ENCODE assay signal across 29 mouse cellular contexts in genomic region chr11:24132853-24133252, GRCm38 (mm10). TPM values are rescaled to one million over a fixed set of nuclear protein-coding genes. Genes with fewer than 3 reads are reported as not detected.
DNase-seq lines count a peak whose midpoint lies in the region; ATAC-seq and TF ChIP-seq lines count a peak whose summit lies in the region.
"Had no signal": no experiment of that assay in that cellular context is flagged by ENCODE, and none has a peak within 500 bp of the region (broad histone marks: within the 10 kb centered on the region; RNA-seq: fewer than 3 reads in every experiment).

No protein-coding gene starts in this region.

- no peaks in the 10 kb centered on the region for H3K9me3 ChIP-seq in liver, embryonic 11.5 days (ENCODE audit: control insufficient read depth, low read length)
- no peaks in the 10 kb centered on the region for H3K9me3 ChIP-seq in liver, embryonic 14.5 days (ENCODE audit: control insufficient read depth, low read length)
- no peaks in the 10 kb centered on the region for H3K9me3 ChIP-seq in liver, embryonic 16.5 days (replicated peaks; ENCODE audit: control insufficient read depth, low read length)
- H3K9me3 ChIP-seq: embryonic facial prominence, embryonic 13.5 days; embryonic facial prominence, embryonic 15.5 days; forebrain, embryonic 10.5 days; forebrain, embryonic 12.5 days; G1E had no signal

- no peak for TF ChIP-seq CTCF in spleen, adult 2 months (IDR thresholded peaks at IDR 0.05; ENCODE audit: extremely low read depth, insufficient read depth, insufficient read length, insufficient replicate concordance)
- TF ChIP-seq CTCF in liver, embryonic 14.5 days (IDR thresholded peaks at IDR 0.05; ENCODE audit: low read depth): no peak

- H3K9ac ChIP-seq in liver, embryonic 11.5 days (ENCODE audit: low read depth, low read length): no peak overlapping the region
- H3K9ac ChIP-seq in liver, embryonic 14.5 days (replicated peaks): no peak overlapping the region
- H3K9ac ChIP-seq in liver, embryonic 16.5 days (ENCODE audit: low read depth, low read length): no peak overlapping the region
- H3K9ac ChIP-seq: embryonic facial prominence, embryonic 13.5 days; embryonic facial prominence, embryonic 15.5 days; forebrain, embryonic 12.5 days had no signal

- no peak for TF ChIP-seq EP300 in liver, embryonic 14.5 days (IDR thresholded peaks at IDR 0.05; ENCODE audit: low read depth)

- H3K4me3 ChIP-seq in liver, embryonic 11.5 days (ENCODE audit: low read depth, low read length): no peak overlapping the region
- H3K4me3 ChIP-seq in spleen, adult 2 months (ENCODE audit: extremely low read depth, insufficient read depth, insufficient read length): no peak overlapping the region
- H3K4me3 ChIP-seq in liver, embryonic 14.5 days (ENCODE audit: insufficient read depth in 1 of 2, low read depth in 2 of 2, low read length in 2 of 2): no peak overlapping the region
- no peak overlapping the region for H3K4me3 ChIP-seq in liver, embryonic 16.5 days (ENCODE audit: low read depth, low read length)
- H3K4me3 ChIP-seq: embryonic facial prominence, embryonic 13.5 days; embryonic facial prominence, embryonic 15.5 days; erythroblast, embryonic 14.5 days; forebrain, embryonic 10.5 days; forebrain, embryonic 12.5 days had no signal

- WGBS in liver, embryonic 11.5 days: 75% methylated on average over 2 of the region's 2 CpGs
- WGBS in spleen, adult 2 months: 72% methylated on average over 2 of the region's 2 CpGs
- WGBS in liver, embryonic 14.5 days (ENCODE audit: insufficient replicate concordance): 71% methylated on average over 2 of the region's 2 CpGs
- WGBS in liver, embryonic 16.5 days (ENCODE audit: insufficient replicate concordance): 70% methylated on average over 2 of the region's 2 CpGs

- no peaks in the 10 kb centered on the region for H3K27me3 ChIP-seq in liver, embryonic 11.5 days (replicated peaks; ENCODE audit: control insufficient read depth, insufficient read depth, low read length)
- H3K27me3 ChIP-seq in spleen, adult 2 months (ENCODE audit: control insufficient read depth, insufficient read depth, low read length): no peaks in the 10 kb centered on the region
- no peaks in the 10 kb centered on the region for H3K27me3 ChIP-seq in liver, embryonic 14.5 days (ENCODE audit: control insufficient read depth, insufficient read depth, low read length)
- H3K27me3 ChIP-seq in liver, embryonic 16.5 days (ENCODE audit: control insufficient read depth, insufficient read depth, low read depth, low read length): no peaks in the 10 kb centered on the region
- H3K27me3 ChIP-seq: CH12.LX; embryonic facial prominence, embryonic 13.5 days; embryonic facial prominence, embryonic 15.5 days; forebrain, embryonic 12.5 days had no signal

- ATAC-seq in liver, embryonic 11.5 days (replicated peaks; ENCODE audit: low FRiP score): no peak
- no peak for ATAC-seq in liver, embryonic 14.5 days (ENCODE audit: insufficient read depth)
- no peak for ATAC-seq in liver, embryonic 16.5 days (ENCODE audit: low read depth)
- ATAC-seq: CD4-positive, CD25-positive, alpha-beta regulatory T cell, adult 4 months; forebrain, embryonic 14.5 days had no signal

- no peak for DNase-seq in liver, embryonic 11.5 days (ENCODE audit: low spot score)
- no peak for DNase-seq in liver
- no peak for DNase-seq in spleen, adult 2 months (ENCODE audit: low read depth in 1 of 2, low spot score in 2 of 2)
- DNase-seq in spleen, postnatal 10 days (ENCODE audit: low spot score in 2 of 2): no peak
- DNase-seq in liver, embryonic 14.5 days (ENCODE audit: low read depth in 3 of 3, low spot score in 3 of 3): no peak
- no peak for DNase-seq in cerebellum, postnatal 4 days (ENCODE audit: low spot score in 2 of 2)
- DNase-seq in kidney, adult 11 months: no peak
- DNase-seq: adrenal gland, adult 8-10 months; adrenal gland, postnatal 14 days; adrenal gland, postnatal 36 days; B cell, adult 2 months; cerebellum, adult 11-12 months; cerebellum, adult 2 months; cerebellum, adult 9-10 months; cerebellum, postnatal 10 days; cerebellum, postnatal 25 days; embryo, embryonic 11 days had no signal

- TF ChIP-seq POLR2A in spleen, adult 2 months (IDR thresholded peaks at IDR 0.05; ENCODE audit: low read depth, low read length): no peak

- H3K36me3 ChIP-seq in liver, embryonic 11.5 days (ENCODE audit: control insufficient read depth, insufficient read depth, low read length): peaks cover 2% of the 10 kb centered on the region; the same call in 1 of the 2 replicates
- H3K36me3 ChIP-seq in spleen, adult 2 months (ENCODE audit: control insufficient read depth, insufficient read depth, low read length): no peaks in the 10 kb centered on the region; the same call in 1 of the 2 replicates
- H3K36me3 ChIP-seq in liver, embryonic 14.5 days (replicated peaks; ENCODE audit: control insufficient read depth, insufficient read depth, low read depth): no peaks in the 10 kb centered on the region; the same call in none of the 2 replicates
- no peaks in the 10 kb centered on the region for H3K36me3 ChIP-seq in liver, embryonic 16.5 days (ENCODE audit: control insufficient read depth, insufficient read depth)
- H3K36me3 ChIP-seq: embryonic facial prominence, embryonic 15.5 days had no signal

- H3K4me1 ChIP-seq in liver, embryonic 11.5 days (replicated peaks; ENCODE audit: control insufficient read depth, insufficient read depth, low read length): peaks cover 78% of the 10 kb centered on the region
- H3K4me1 ChIP-seq in spleen, adult 2 months (ENCODE audit: control insufficient read depth, insufficient read depth, insufficient read length): peaks cover 57% of the 10 kb centered on the region; the same call in 1 of the 2 replicates
- H3K4me1 ChIP-seq in liver, embryonic 14.5 days (replicated peaks; ENCODE audit: control insufficient read depth in 2 of 2, insufficient read depth in 2 of 2, low read length in 1 of 2): peaks cover 87 to 92% of the 10 kb centered on the region in 2 experiments
- peaks cover 89% of the 10 kb centered on the region for H3K4me1 ChIP-seq in liver, embryonic 16.5 days (ENCODE audit: control insufficient read depth, low read depth, low read length)

- peak overlapping the region; percentile 73; the same call in 1 of the 2 replicates for H3K27ac ChIP-seq in liver, embryonic 11.5 days (ENCODE audit: low read depth, low read length)
- H3K27ac ChIP-seq in spleen, adult 2 months (ENCODE audit: insufficient read depth, low read length): 0 out of 2 replicates have a peak overlapping the region, but pooled peaks have one; percentile 43
- peak overlapping the region; percentile 91 for H3K27ac ChIP-seq in liver, embryonic 14.5 days
- H3K27ac ChIP-seq in liver, embryonic 16.5 days (ENCODE audit: low read length): peak overlapping the region; percentile 87
- H3K27ac ChIP-seq: embryonic facial prominence, embryonic 13.5 days; embryonic facial prominence, embryonic 15.5 days; forebrain, embryonic 10.5 days; forebrain, embryonic 12.5 days had no signal

- no peak overlapping the region for H3K4me2 ChIP-seq in liver, embryonic 11.5 days
- no peak overlapping the region for H3K4me2 ChIP-seq in liver, embryonic 14.5 days (ENCODE audit: low read depth)
- no peak overlapping the region for H3K4me2 ChIP-seq in liver, embryonic 16.5 days (ENCODE audit: low read depth, low read length)
- H3K4me2 ChIP-seq: embryonic facial prominence, embryonic 13.5 days; embryonic facial prominence, embryonic 15.5 days; forebrain, embryonic 12.5 days had no signal

RNA-seq across cellular contexts. Expression of gene Bcl11a, which starts 55.0 kb away (rescaled TPM):
- 92.2 and 95.4 TPM in 2 replicates for polyA plus RNA-seq in liver, embryonic 11.5 days (2014; fragmentation: Nextera tagmentation; extraction: Ambion mirVana)
- 24.2 and 26.2 TPM in 2 replicates for polyA plus RNA-seq in spleen, adult 2 months (2012; rRNA removed)
- polyA plus RNA-seq in liver, embryonic 14.5 days (2012; rRNA removed): 10.9 and 13.0 TPM in 2 replicates
- 29.4 and 33.0 TPM in 2 replicates for polyA plus RNA-seq in liver, embryonic 14.5 days (2014; fragmentation: Nextera tagmentation; extraction: Ambion mirVana)
- 17.7 and 20.9 TPM in 2 replicates for polyA plus RNA-seq in liver, embryonic 16.5 days (2015; fragmentation: Nextera tagmentation; extraction: Ambion mirVana)

RNA-seq across cellular contexts. Expression of gene A830031A19Rik, which starts 58.0 kb away (rescaled TPM):
- not detected in 2 replicates for polyA plus RNA-seq in liver, embryonic 11.5 days (2014; fragmentation: Nextera tagmentation; extraction: Ambion mirVana)
- not detected in 2 replicates for polyA plus RNA-seq in spleen, adult 2 months (2012; rRNA removed)
- polyA plus RNA-seq in liver, embryonic 14.5 days (2012; rRNA removed): not detected in 2 replicates
- not detected in 2 replicates for polyA plus RNA-seq in liver, embryonic 14.5 days (2014; fragmentation: Nextera tagmentation; extraction: Ambion mirVana)
- not detected in 2 replicates for polyA plus RNA-seq in liver, embryonic 16.5 days (2015; fragmentation: Nextera tagmentation; extraction: Ambion mirVana)
- polyA plus RNA-seq: CD4-positive, CD25-positive, alpha-beta regulatory T cell, adult 4 months; cerebellum, adult 2 months; embryonic facial prominence, embryonic 11.5 days; embryonic facial prominence, embryonic 13.5 days; embryonic facial prominence, embryonic 15.5 days; erythroblast, embryonic 14.5 days; forebrain, embryonic 10.5 days; forebrain, embryonic 12.5 days; forebrain, embryonic 16.5 days; G1E had no signal
